8 mouse cellular contexts compared by ENCODE assay signal in the genomic region with DNA sequence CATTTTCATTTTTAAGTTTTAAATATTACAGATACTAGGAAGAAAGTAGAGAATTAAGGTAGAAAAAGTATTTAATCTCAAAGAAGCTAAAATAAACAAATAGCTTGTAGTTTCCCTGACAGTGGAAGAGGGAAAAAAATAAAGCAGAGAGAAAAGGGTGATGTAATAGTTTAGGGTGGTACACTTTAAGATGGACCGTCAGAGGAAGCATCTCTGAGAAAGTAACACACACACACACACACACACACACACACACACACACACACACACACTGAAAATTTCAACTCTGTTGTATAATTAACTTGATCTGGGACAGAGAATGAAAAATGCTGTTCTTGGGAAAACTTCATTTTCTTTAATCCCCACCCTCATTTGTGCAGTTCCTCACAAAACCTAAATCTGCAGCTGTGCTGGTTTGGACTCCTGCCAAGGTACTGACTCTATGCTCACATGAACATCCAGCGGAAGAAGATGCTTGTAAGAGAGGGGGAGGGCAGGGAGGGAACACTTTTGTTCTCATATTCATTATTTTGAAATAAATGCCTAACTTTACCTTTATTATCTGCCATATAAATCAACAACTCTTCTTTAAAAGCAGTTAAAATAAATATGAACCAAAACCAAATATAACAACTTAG. TPM values are rescaled to one million over a fixed set of nuclear protein-coding genes. Genes with fewer than 3 reads are reported as not detected.
A peak's percentile ranks its signal among the peaks of the same experiment; 100 is the strongest.
DNase-seq lines count a peak whose midpoint lies in the region.

No protein-coding gene starts in this region.

- DNase-seq in right cerebral cortex, adult 18-20 months = peak; percentile 70
- DNase-seq in right cerebral cortex, postnatal 25 days = no peak
- DNase-seq in brain, adult 2 months (ENCODE audit: low read depth, low spot score) = peak; percentile 93
- DNase-seq in gastrocnemius, postnatal 4 days (ENCODE audit: low spot score in 2 of 2) = peak; percentile 52 to 77
- peak; percentile 68 for DNase-seq in kidney, postnatal 25 days
- peak; percentile 53 for DNase-seq in mesoderm, embryonic 11.5 days (ENCODE audit: low read depth, low spot score)
- peak; percentile 58 to 74 for DNase-seq in thymus, adult 18-20 months
- DNase-seq in ovary, postnatal 36 days (ENCODE audit: low spot score) = no peak

RNA-seq across cellular contexts. Expression of a gene that starts 13.0 kb away (rescaled TPM):
- total RNA-seq in gastrocnemius, postnatal 4 days (2021) = 10 to 100 TPM; 59.8 to 65.1 TPM

RNA-seq across cellular contexts. Expression of a gene that starts 13.6 kb away (rescaled TPM):
- total RNA-seq in gastrocnemius, postnatal 4 days (2021) = 1 to 10 TPM; 8.3 to 8.4 TPM

Comparison
In these comparisons a context has a peak if more than half of its experiments do, and no peak if none do; other contexts are left out.
1. DNase-seq: peak in right cerebral cortex, adult 18-20 months (single experiment), brain, adult 2 months (single experiment), gastrocnemius, postnatal 4 days (2 of 2), kidney, postnatal 25 days (2 of 2), mesoderm, embryonic 11.5 days (single experiment) and thymus, adult 18-20 months (2 of 2); none in right cerebral cortex, postnatal 25 days (single experiment) and ovary, postnatal 36 days (single experiment).